Mouse (Mus musculus): ENCODE data around the gene Sptan1. TPM values are rescaled to one million over a fixed set of nuclear protein-coding genes. Genes with fewer than 3 reads are reported as not detected.

The Sptan1 gene
- polyA plus RNA-seq, 1 experiment from 2014 or later, result 115 TPM

DNA sequence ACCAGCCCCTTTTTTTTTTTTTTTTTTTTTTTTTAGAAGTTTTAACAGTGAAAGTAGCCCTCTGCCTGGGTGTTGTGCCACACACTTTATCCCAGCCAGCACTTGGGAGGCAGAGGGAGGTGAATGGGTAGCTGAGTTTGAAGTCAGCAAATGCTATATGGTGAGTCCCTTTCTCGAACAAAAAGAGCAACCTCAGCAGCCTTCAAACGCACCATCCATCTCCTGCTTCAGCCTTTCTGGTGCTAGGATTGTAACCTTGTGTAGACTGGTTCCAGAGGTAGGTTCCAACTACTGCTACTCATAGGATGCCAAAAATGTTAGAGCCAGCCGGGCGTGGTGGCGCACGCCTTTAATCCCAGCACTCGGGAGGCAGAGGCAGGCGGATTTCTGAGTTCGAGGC, 111.1 kb downstream of the Sptan1 start:
- no peak overlapping the region for H3K4me3 ChIP-seq (ENCODE audit: low read depth, low read length)
- no peak for DNase-seq (ENCODE audit: low spot score)
- no peak for ATAC-seq
- no peaks in the 10 kb centered on the region; the same call in 1 of the 2 replicates for H3K4me1 ChIP-seq (ENCODE audit: insufficient read depth, low read depth, low read length)
- H3K9me3 ChIP-seq (ENCODE audit: low read length), result no peaks in the 10 kb centered on the region
- no peaks in the 10 kb centered on the region for H3K27me3 ChIP-seq (replicated peaks; ENCODE audit: insufficient read depth, low read length)
- no peak overlapping the region for H3K27ac ChIP-seq (ENCODE audit: low read length)
- TF ChIP-seq CTCF (IDR thresholded peaks at IDR 0.05) (no peak), EP300 (IDR thresholded peaks at IDR 0.05) (no peak)
- no peak overlapping the region for H3K4me2 ChIP-seq (replicated peaks; ENCODE audit: low read depth, low read length)
- H3K36me3 ChIP-seq (ENCODE audit: insufficient read depth, low read length), result no peaks in the 10 kb centered on the region
- 87% methylated on average over 8 of the region's 9 CpGs for WGBS
- no peak overlapping the region for H3K9ac ChIP-seq (replicated peaks; ENCODE audit: low read depth)

DNA sequence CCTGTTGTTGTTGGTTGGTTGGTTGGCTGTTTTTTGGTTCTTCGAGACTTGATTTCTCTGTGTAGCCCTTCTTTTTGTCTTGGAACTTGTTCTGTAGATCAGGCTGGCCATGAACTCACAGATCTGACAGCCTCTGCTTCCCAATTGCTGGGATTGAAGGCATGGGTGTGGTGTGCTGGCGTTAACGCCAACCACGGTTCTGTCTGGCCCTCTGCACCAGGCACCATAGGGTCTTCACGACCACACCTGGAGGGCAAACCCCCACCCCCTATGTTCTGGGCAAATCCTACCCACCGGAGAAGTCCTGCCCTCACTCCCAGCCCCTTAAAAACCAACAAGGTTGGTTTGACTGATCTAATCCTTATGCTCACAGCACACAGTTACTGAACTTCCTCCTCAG, 111.6 kb downstream of the Sptan1 start:
- no peak for TF ChIP-seq EP300 (IDR thresholded peaks at IDR 0.05)
- no peak for TF ChIP-seq CTCF (IDR thresholded peaks at IDR 0.05)
- Histone ChIP-seq H3K27me3 (replicated peaks; ENCODE audit: insufficient read depth, low read length) (no peaks in the 10 kb centered on the region), H3K27ac (ENCODE audit: low read length) (no peak overlapping the region), H3K9ac (replicated peaks; ENCODE audit: low read depth) (no peak overlapping the region), H3K4me1 (ENCODE audit: insufficient read depth, low read depth, low read length) (no peaks in the 10 kb centered on the region; the same call in 1 of the 2 replicates), H3K4me3 (ENCODE audit: low read depth, low read length) (no peak overlapping the region), H3K36me3 (ENCODE audit: insufficient read depth, low read length) (no peaks in the 10 kb centered on the region), H3K9me3 (ENCODE audit: low read length) (no peaks in the 10 kb centered on the region), H3K4me2 (replicated peaks; ENCODE audit: low read depth, low read length) (no peak overlapping the region)
- 67% methylated on average over 6 of the region's 6 CpGs for whole genome bisulfite sequencing
- DNase-seq (ENCODE audit: low spot score), result no peak
- ATAC-seq, result 0 out of 2 replicates have a peak, but pooled peaks have one; percentile 1

DNA sequence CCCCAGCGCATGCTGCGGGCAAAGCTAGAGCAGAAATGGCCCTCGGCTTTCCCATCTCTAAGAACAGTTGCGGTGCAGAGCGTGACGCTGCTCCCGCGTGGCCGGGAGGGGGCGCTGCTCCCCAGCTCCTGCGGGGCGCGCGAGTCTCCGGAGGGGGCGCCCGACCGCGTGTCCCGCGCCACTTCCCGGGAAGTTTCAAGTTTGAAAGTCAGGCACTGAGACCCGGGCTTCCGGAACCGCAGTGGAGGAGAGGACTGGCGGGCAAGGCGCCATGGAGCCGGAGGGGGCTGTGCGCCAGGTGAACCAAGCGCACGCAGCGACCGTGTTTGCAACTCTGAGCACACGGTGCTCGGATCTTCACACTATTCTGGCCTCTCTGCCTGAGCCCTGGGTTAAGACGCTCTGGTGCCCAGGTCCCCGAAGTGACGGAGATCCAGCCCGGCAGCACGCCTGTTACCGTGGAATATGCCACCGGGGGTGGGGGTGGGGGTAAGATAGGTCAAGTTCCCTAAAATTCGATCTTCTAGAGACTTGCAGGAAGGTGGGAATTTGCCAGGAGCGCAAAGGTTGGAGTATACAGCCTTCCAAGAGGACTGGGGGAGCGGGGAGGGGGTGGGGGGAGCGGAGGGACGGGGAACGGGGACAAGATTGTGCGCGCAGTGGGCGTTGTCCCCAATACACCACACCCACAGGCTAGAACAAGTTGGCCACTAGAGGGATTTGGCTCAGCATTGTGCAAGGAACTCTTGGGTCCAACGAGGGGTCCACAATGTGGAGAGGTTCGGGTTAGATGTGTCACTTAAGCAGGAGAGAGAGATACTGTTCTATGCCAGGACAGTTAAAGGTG, 112.4 kb downstream of the Sptan1 start, which contains the start of gene Pkn3:
Gene Pkn3 (plus strand): TSS at position 183 of the 847 bp plus-strand sequence.
- H3K9me3 ChIP-seq (ENCODE audit: low read length), result no peaks in the 10 kb centered on the region
- H3K27me3 ChIP-seq (replicated peaks; ENCODE audit: insufficient read depth, low read length), result no peaks in the 10 kb centered on the region
- no peaks in the 10 kb centered on the region for H3K36me3 ChIP-seq (ENCODE audit: insufficient read depth, low read length)
- H3K4me3 ChIP-seq (ENCODE audit: low read depth, low read length), result peak within 1 kb of the TSS; percentile 56
- H3K27ac ChIP-seq (ENCODE audit: low read length), result peak within 1 kb of the TSS; percentile 69
- TF ChIP-seq CTCF (IDR thresholded peaks at IDR 0.05), result peak; percentile 100
- no peak for TF ChIP-seq EP300 (IDR thresholded peaks at IDR 0.05)
- 0 out of 2 replicates have a peak within 1 kb of the TSS, but pooled peaks have one; percentile 23 for H3K9ac ChIP-seq (replicated peaks; ENCODE audit: low read depth)
- DNase-seq (ENCODE audit: low spot score) (peak; percentile 94), ATAC-seq (peak; percentile 88)
- H3K4me1 ChIP-seq (ENCODE audit: insufficient read depth, low read depth, low read length), result no peaks in the 10 kb centered on the region; the same call in 1 of the 2 replicates
- WGBS, result under 1% methylated on average over 45 of the region's 53 CpGs
- peak within 1 kb of the TSS; percentile 97 for H3K4me2 ChIP-seq (replicated peaks; ENCODE audit: low read depth, low read length)

DNA sequence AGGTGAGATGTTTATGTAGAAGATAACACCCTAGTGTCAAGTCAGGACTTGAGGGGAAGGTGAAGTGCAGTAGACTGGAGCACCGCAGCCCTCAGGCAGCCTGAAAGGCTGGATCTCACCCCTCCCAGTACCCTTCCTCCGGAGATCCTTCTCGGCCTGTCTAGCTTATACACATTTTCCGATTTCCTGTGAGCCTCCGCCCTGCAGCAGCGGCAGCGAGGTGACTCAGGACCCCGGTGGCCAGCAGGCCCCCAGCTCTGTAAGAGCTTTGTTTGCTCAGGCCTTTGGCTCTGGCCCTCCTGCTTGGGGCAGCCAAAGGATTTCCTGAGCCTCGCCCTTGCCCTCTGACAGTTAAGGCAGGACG, 113.0 kb downstream of the Sptan1 start:
- 7% methylated on average over 10 of the region's 10 CpGs for WGBS
- Histone ChIP-seq H3K4me3 (ENCODE audit: low read depth, low read length) (no peak overlapping the region), H3K9ac (replicated peaks; ENCODE audit: low read depth) (no peak overlapping the region), H3K4me2 (replicated peaks; ENCODE audit: low read depth, low read length) (peak overlapping the region; percentile 97), H3K27ac (ENCODE audit: low read length) (peak overlapping the region; percentile 69), H3K4me1 (ENCODE audit: insufficient read depth, low read depth, low read length) (no peaks in the 10 kb centered on the region; the same call in 1 of the 2 replicates), H3K27me3 (replicated peaks; ENCODE audit: insufficient read depth, low read length) (no peaks in the 10 kb centered on the region), H3K9me3 (ENCODE audit: low read length) (no peaks in the 10 kb centered on the region), H3K36me3 (ENCODE audit: insufficient read depth, low read length) (no peaks in the 10 kb centered on the region)
- ATAC-seq, result peak; percentile 69
- DNase-seq (ENCODE audit: low spot score), result peak; percentile 51
- TF ChIP-seq EP300 (IDR thresholded peaks at IDR 0.05) (peak; percentile 70), CTCF (IDR thresholded peaks at IDR 0.05) (no peak)

DNA sequence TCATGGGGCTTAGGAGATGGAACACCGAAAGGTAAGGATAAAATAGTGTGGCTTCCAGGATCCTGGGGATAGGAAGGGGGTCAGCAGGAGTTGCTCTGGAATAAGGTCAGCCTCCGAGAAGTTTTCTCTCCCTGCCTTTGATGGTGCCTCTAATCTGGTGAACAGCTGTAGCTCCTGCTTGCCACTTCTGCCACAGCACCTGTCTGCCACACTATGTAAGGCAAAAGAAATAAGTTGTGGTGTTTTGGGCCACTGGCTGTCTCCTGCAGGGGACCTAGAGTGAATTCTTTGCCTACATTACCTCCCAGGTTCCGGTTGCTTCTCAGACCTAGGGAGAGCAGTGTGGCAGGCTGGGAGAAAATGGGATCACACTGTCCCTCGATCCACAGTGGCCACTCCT, 113.4 kb downstream of the Sptan1 start:
- Histone ChIP-seq H3K27ac (ENCODE audit: low read length) (peak overlapping the region; percentile 69), H3K9me3 (ENCODE audit: low read length) (no peaks in the 10 kb centered on the region), H3K4me1 (ENCODE audit: insufficient read depth, low read depth, low read length) (no peaks in the 10 kb centered on the region; the same call in 1 of the 2 replicates), H3K27me3 (replicated peaks; ENCODE audit: insufficient read depth, low read length) (no peaks in the 10 kb centered on the region), H3K9ac (replicated peaks; ENCODE audit: low read depth) (no peak overlapping the region), H3K4me2 (replicated peaks; ENCODE audit: low read depth, low read length) (no peak overlapping the region), H3K36me3 (ENCODE audit: insufficient read depth, low read length) (no peaks in the 10 kb centered on the region), H3K4me3 (ENCODE audit: low read depth, low read length) (no peak overlapping the region)
- DNase-seq (ENCODE audit: low spot score) (no peak), ATAC-seq (no peak)
- TF ChIP-seq EP300 (IDR thresholded peaks at IDR 0.05) (no peak), CTCF (IDR thresholded peaks at IDR 0.05) (no peak)
- 54% methylated on average over 4 of the region's 4 CpGs for WGBS

DNA sequence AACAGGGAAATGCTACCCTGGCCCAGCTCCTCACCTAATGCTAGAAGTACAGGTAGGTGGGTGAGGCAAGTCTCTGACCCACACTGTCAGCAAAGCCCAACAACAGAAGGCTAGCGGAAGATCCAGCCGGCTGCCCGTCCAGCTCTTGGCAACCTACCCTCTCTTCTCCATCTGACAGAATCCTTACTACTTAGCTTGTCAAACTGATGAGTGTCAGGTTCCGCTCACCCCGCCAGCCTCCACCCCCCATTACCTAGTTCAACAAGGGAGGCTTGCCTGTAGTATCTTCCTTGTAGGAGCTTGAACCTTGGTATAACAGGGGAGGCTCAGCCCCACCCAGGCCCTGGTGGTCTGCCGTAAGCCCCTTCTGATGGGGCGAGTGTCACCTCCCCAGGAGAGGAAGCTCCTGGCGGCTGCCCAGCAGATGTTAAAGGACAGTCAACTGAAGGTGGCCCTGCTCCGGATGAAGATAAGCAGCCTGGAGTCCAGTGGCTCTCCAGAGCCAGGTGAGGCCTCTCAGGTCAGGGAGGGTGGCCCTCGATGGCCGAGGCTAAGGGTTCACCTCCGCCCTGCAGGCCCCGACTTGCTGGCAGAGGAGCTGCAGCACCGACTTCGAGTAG, 114.9 kb downstream of the Sptan1 start:
- H3K27me3 ChIP-seq (replicated peaks; ENCODE audit: insufficient read depth, low read length), result no peaks in the 10 kb centered on the region
- WGBS, result 83% methylated on average over 15 of the region's 15 CpGs

More for the DNA sequence above, 114.9 kb downstream of the Sptan1 start:
- no peaks in the 10 kb centered on the region for H3K36me3 ChIP-seq (ENCODE audit: insufficient read depth, low read length)
- ATAC-seq (no peak), DNase-seq (ENCODE audit: low spot score) (no peak)
- TF ChIP-seq EP300 (IDR thresholded peaks at IDR 0.05), result no peak
- no peak for TF ChIP-seq CTCF (IDR thresholded peaks at IDR 0.05)
- no peaks in the 10 kb centered on the region for H3K9me3 ChIP-seq (ENCODE audit: low read length)
- H3K4me2 ChIP-seq (replicated peaks; ENCODE audit: low read depth, low read length), result no peak overlapping the region
- no peaks in the 10 kb centered on the region; the same call in 1 of the 2 replicates for H3K4me1 ChIP-seq (ENCODE audit: insufficient read depth, low read depth, low read length)
- H3K4me3 ChIP-seq (ENCODE audit: low read depth, low read length), result no peak overlapping the region
- no peak overlapping the region for H3K27ac ChIP-seq (ENCODE audit: low read length)
- no peak overlapping the region for H3K9ac ChIP-seq (replicated peaks; ENCODE audit: low read depth)

Small RNA genes within 50 kb of the gene (microRNA-seq; reads per million reads assigned to microRNA genes)
- gene Mir6997, result not detected

Other genes with a start within 250 kb of the Sptan1 start
- gene Gm13420, start 213.9 kb upstream of the Sptan1 start, polyA plus RNA-seq (2015; fragmentation: Nextera tagmentation; extraction: Ambion mirVana), result 0.21 and 0.37 TPM in 2 replicates
- not detected in 2 replicates for gene Gm13547, start 206.2 kb upstream of the Sptan1 start, polyA plus RNA-seq (2015; fragmentation: Nextera tagmentation; extraction: Ambion mirVana)
- gene Coq4, start 178.1 kb upstream of the Sptan1 start, polyA plus RNA-seq (2015; fragmentation: Nextera tagmentation; extraction: Ambion mirVana), result 11.7 and 13.1 TPM in 2 replicates
- gene Trub2, start 177.1 kb upstream of the Sptan1 start, polyA plus RNA-seq (2015; fragmentation: Nextera tagmentation; extraction: Ambion mirVana), result 16.2 and 18.5 TPM in 2 replicates
- gene Slc27a4, start 162.9 kb upstream of the Sptan1 start, polyA plus RNA-seq (2015; fragmentation: Nextera tagmentation; extraction: Ambion mirVana), result 11.8 and 12.1 TPM in 2 replicates
- gene Urm1, start 145.5 kb upstream of the Sptan1 start, polyA plus RNA-seq (2015; fragmentation: Nextera tagmentation; extraction: Ambion mirVana), result 13.5 and 19.0 TPM in 2 replicates
- 5.4 and 5.6 TPM in 2 replicates for gene Cercam, start 96.4 kb upstream of the Sptan1 start, polyA plus RNA-seq (2015; fragmentation: Nextera tagmentation; extraction: Ambion mirVana)
- gene Odf2, start 76.3 kb upstream of the Sptan1 start, polyA plus RNA-seq (2015; fragmentation: Nextera tagmentation; extraction: Ambion mirVana), result 21.8 and 25.8 TPM in 2 replicates
- 32.4 and 33.2 TPM in 2 replicates for gene Gle1, start 30.1 kb upstream of the Sptan1 start, polyA plus RNA-seq (2015; fragmentation: Nextera tagmentation; extraction: Ambion mirVana)
- 15.2 and 19.5 TPM in 2 replicates for gene Wdr34, start 83.3 kb downstream of the Sptan1 start, polyA plus RNA-seq (2015; fragmentation: Nextera tagmentation; extraction: Ambion mirVana)
- gene Set, start 91.8 kb downstream of the Sptan1 start, polyA plus RNA-seq (2015; fragmentation: Nextera tagmentation; extraction: Ambion mirVana), result 167 and 186 TPM in 2 replicates
- 9.8 and 11.0 TPM in 2 replicates for gene Pkn3, start 112.1 kb downstream of the Sptan1 start, polyA plus RNA-seq (2015; fragmentation: Nextera tagmentation; extraction: Ambion mirVana)
- gene Zdhhc12, start 128.1 kb downstream of the Sptan1 start, polyA plus RNA-seq (2015; fragmentation: Nextera tagmentation; extraction: Ambion mirVana), result 37.7 and 40.0 TPM in 2 replicates
- gene Zer1, start 159.0 kb downstream of the Sptan1 start, polyA plus RNA-seq (2015; fragmentation: Nextera tagmentation; extraction: Ambion mirVana), result 4.9 and 5.0 TPM in 2 replicates
- 4.5 and 6.5 TPM in 2 replicates for gene Tbc1d13, start 168.2 kb downstream of the Sptan1 start, polyA plus RNA-seq (2015; fragmentation: Nextera tagmentation; extraction: Ambion mirVana)
- 19.6 and 24.4 TPM in 2 replicates for gene Endog, start 205.9 kb downstream of the Sptan1 start, polyA plus RNA-seq (2015; fragmentation: Nextera tagmentation; extraction: Ambion mirVana)
- 21.7 and 23.4 TPM in 2 replicates for gene Spout1, start 212.9 kb downstream of the Sptan1 start, polyA plus RNA-seq (2015; fragmentation: Nextera tagmentation; extraction: Ambion mirVana)
- 12.7 and 17.1 TPM in 2 replicates for gene Kyat1, start 240.3 kb downstream of the Sptan1 start, polyA plus RNA-seq (2015; fragmentation: Nextera tagmentation; extraction: Ambion mirVana)

Measured in lung, postnatal 0 days (tissue).